Mouse (Mus musculus): ENCODE results near the gene Tenm4. TPM values are rescaled to one million over a fixed set of nuclear protein-coding genes. Genes with fewer than 3 reads are reported as not detected.

The Tenm4 gene
- total and polyA plus RNA-seq, 3 experiments, result 0.04 to 0.38 TPM; not detected in 1

GRCm38 (mm10) chr7:96681808-96682207 is 510.8 kb downstream of the Tenm4 start:
- no peak overlapping the region for H3K4me3 ChIP-seq (ENCODE audit: low read depth, low read length)
- H3K4me1 ChIP-seq (ENCODE audit: insufficient read depth, low read depth, low read length), result no peaks in the 10 kb centered on the region
- no peaks in the 10 kb centered on the region for H3K36me3 ChIP-seq (replicated peaks)
- DNase-seq (ENCODE audit: low spot score), result no peak
- no peaks in the 10 kb centered on the region for H3K27me3 ChIP-seq (ENCODE audit: insufficient read depth, low read length)
- no peak for TF ChIP-seq GATA1 (IDR thresholded peaks at IDR 0.05; ENCODE audit: borderline replicate concordance, low read length)
- no peak for TF ChIP-seq TAL1 (conservative IDR thresholded peaks at IDR 0.05; ENCODE audit: low read depth, low read length)
- peaks cover 42% of the 10 kb centered on the region for H3K9me3 ChIP-seq (replicated peaks)
- no peak for ATAC-seq (ENCODE audit: extremely low read depth, insufficient number of reproducible peaks, low FRiP score, poor library complexity, severe bottlenecking)

DNA sequence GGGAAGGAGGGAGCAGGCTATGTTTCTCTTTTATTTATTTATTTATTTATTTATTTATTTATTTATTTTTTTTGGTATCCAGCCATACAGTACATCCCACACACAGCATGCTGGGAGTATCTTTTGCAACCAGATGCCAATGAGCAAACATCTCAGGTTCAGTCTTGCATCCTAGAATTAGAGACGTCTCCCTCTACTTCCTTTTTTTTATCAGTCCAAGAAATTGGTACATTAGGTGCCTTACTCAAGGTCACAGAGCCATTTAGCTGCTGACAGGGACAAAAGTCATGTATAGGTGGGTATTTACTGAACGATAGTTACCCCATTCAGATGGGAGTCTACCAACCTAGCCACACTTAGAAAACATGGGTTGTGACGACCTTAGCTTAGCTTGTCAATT is 517.1 kb downstream of the Tenm4 start:
- Histone ChIP-seq H3K4me3 (ENCODE audit: low read depth, low read length) (no peak overlapping the region), H3K4me1 (ENCODE audit: insufficient read depth, low read depth, low read length) (no peaks in the 10 kb centered on the region), H3K9me3 (replicated peaks) (peaks cover 47% of the 10 kb centered on the region), H3K36me3 (replicated peaks) (no peaks in the 10 kb centered on the region), H3K27me3 (ENCODE audit: insufficient read depth, low read length) (no peaks in the 10 kb centered on the region)
- TF ChIP-seq CTCF (IDR thresholded peaks at IDR 0.05; ENCODE audit: low read depth, low read length), result no peak
- TF ChIP-seq GATA1 (IDR thresholded peaks at IDR 0.05; ENCODE audit: borderline replicate concordance, low read length), result no peak
- TF ChIP-seq GATA2 (IDR thresholded peaks at IDR 0.05; ENCODE audit: borderline replicate concordance, low read depth, low read length), result no peak
- ATAC-seq (ENCODE audit: extremely low read depth, insufficient number of reproducible peaks, low FRiP score, poor library complexity, severe bottlenecking) (no peak), DNase-seq (ENCODE audit: low spot score) (no peak)

DNA sequence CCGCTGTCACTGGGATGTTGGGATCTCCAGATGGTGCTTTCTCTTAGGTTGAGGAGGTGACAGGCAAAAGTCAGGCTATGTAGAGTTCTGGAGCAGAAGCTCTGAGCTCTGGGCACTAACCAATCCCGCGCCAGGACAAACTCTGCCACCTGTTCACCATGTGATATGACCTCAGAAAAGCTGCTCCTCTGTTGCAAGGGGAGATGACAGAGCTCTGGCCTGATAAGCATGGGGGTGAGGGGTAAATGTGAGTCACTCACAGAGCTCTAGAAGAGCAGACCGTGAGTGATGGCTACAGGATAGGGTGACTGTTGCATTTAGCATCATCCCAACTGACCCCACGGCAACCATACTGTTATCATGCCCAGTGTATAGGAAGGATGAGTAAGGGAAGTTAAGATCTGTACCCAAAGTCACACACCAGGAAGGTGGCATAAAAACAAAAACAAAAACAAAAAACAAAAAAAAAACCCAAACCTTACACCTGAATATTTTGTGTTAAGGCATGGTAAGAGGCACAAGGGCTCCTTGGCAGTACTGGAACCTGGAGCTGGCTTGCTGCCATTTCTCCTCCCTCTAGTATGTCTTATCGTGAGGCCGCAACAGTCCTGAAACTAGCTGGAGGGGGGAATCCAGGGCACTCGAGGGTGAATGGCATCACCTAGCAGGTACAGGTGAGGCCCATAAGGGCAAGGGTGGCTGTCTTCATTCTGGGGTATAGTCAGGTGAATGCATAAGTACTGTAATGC is 530.2 kb downstream of the Tenm4 start:
- no peak for TF ChIP-seq POLR2AphosphoS5 (IDR thresholded peaks at IDR 0.05; ENCODE audit: insufficient replicate concordance, low read depth, low read length)
- TF ChIP-seq GATA2 (IDR thresholded peaks at IDR 0.05; ENCODE audit: borderline replicate concordance, low read depth, low read length), result no peak
- no peak for TF ChIP-seq GATA1 (IDR thresholded peaks at IDR 0.05; ENCODE audit: borderline replicate concordance, low read length)
- no peak for TF ChIP-seq TAL1 (conservative IDR thresholded peaks at IDR 0.05; ENCODE audit: low read depth, low read length)
- no peak for TF ChIP-seq CTCF (IDR thresholded peaks at IDR 0.05; ENCODE audit: low read depth, low read length)
- no peak for ATAC-seq (ENCODE audit: extremely low read depth, insufficient number of reproducible peaks, low FRiP score, poor library complexity, severe bottlenecking)

DNA sequence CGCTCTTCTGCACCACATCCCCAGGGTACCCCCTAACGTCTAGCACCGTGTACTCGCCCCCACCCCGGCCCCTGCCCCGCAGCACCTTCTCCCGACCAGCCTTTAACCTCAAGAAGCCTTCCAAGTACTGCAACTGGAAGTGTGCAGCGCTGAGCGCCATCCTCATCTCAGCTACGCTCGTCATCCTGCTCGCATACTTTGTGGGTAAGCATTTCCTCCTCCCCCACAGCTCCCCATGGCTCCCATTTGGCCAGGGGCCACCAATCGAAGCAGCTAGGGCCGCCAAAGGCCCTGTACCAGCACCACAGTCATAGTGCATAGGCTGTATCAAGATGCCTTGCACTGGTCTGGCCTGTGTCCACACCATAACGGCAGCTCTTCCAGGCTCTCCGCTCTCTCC is 532.9 kb downstream of the Tenm4 start:
- H3K36me3 ChIP-seq (replicated peaks), result no peaks in the 10 kb centered on the region
- DNase-seq (ENCODE audit: low spot score), result no peak

More for the DNA sequence above, 530.2 kb downstream of the Tenm4 start:
- H3K9me3 ChIP-seq (replicated peaks), result peaks cover 61% of the 10 kb centered on the region
- H3K4me1 ChIP-seq (ENCODE audit: insufficient read depth, low read depth, low read length), result peaks cover 6% of the 10 kb centered on the region
- no peaks in the 10 kb centered on the region for H3K36me3 ChIP-seq (replicated peaks)
- no peak overlapping the region for H3K4me3 ChIP-seq (ENCODE audit: low read depth, low read length)
- H3K27me3 ChIP-seq (ENCODE audit: insufficient read depth, low read length), result no peaks in the 10 kb centered on the region
- DNase-seq (ENCODE audit: low spot score), result no peak

DNA sequence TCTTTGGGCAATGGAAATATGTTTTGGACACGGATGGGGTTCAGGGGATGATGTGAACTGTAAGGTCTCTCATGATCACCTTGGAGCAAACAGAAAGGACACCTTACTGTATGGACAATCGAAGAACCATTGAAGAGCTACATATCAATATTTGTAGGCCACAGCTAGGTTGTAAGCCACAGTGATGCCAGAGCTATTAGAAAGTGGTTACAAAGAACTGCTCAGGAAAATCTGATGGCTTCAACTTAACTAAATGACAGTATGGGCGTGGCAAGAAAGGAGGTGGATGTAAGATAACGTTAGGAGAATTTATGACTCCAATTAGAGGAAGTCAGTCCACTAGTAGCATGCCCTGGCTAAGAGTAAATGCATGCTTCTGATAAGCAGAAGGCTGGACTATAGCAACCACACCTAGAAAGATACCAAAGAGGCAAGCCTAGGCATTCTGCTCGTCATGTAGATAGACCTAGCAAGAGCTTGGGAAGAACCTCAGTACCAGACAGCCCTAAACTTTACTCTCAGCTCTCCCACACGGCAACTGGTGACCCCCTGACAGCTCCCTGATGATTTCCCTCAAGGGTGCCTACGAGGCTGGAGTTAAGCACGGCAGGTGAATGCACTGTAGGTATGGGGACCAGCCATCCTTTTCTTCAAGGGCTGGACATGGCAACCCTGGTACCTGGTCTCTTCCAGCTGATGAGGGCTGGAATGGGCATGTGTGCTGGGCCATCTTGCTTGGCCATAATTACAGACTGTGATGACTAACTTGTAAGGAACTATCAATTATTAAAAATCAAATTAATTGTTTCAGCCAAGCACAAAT is 534.5 kb downstream of the Tenm4 start:
- H3K36me3 ChIP-seq (replicated peaks), result no peaks in the 10 kb centered on the region
- TF ChIP-seq GATA1 (IDR thresholded peaks at IDR 0.05; ENCODE audit: borderline replicate concordance, low read length), result no peak
- TF ChIP-seq CTCF (IDR thresholded peaks at IDR 0.05; ENCODE audit: low read depth, low read length), result no peak
- no peak; the same call in 1 of the 2 replicates for TF ChIP-seq TAL1 (conservative IDR thresholded peaks at IDR 0.05; ENCODE audit: low read depth, low read length)
- TF ChIP-seq GATA2 (IDR thresholded peaks at IDR 0.05; ENCODE audit: borderline replicate concordance, low read depth, low read length), result no peak
- TF ChIP-seq POLR2AphosphoS5 (IDR thresholded peaks at IDR 0.05; ENCODE audit: insufficient replicate concordance, low read depth, low read length), result no peak
- no peak overlapping the region for H3K4me3 ChIP-seq (ENCODE audit: low read depth, low read length)
- peak; percentile 47 for ATAC-seq (ENCODE audit: extremely low read depth, insufficient number of reproducible peaks, low FRiP score, poor library complexity, severe bottlenecking)
- peaks cover 10% of the 10 kb centered on the region for H3K4me1 ChIP-seq (ENCODE audit: insufficient read depth, low read depth, low read length)
- DNase-seq (ENCODE audit: low spot score), result no peak
- H3K27me3 ChIP-seq (ENCODE audit: insufficient read depth, low read length), result no peaks in the 10 kb centered on the region
- H3K9me3 ChIP-seq (replicated peaks), result peaks cover 50% of the 10 kb centered on the region

More for the DNA sequence above, 532.9 kb downstream of the Tenm4 start:
- Histone ChIP-seq H3K9me3 (replicated peaks) (peaks cover 48% of the 10 kb centered on the region), H3K4me3 (ENCODE audit: low read depth, low read length) (no peak overlapping the region), H3K4me1 (ENCODE audit: insufficient read depth, low read depth, low read length) (peaks cover 10% of the 10 kb centered on the region), H3K27me3 (ENCODE audit: insufficient read depth, low read length) (no peaks in the 10 kb centered on the region)
- ATAC-seq (ENCODE audit: extremely low read depth, insufficient number of reproducible peaks, low FRiP score, poor library complexity, severe bottlenecking), result no peak
- TF ChIP-seq POLR2AphosphoS5 (IDR thresholded peaks at IDR 0.05; ENCODE audit: insufficient replicate concordance, low read depth, low read length), result no peak
- TF ChIP-seq GATA2 (IDR thresholded peaks at IDR 0.05; ENCODE audit: borderline replicate concordance, low read depth, low read length), result no peak
- no peak for TF ChIP-seq CTCF (IDR thresholded peaks at IDR 0.05; ENCODE audit: low read depth, low read length)
- no peak for TF ChIP-seq GATA1 (IDR thresholded peaks at IDR 0.05; ENCODE audit: borderline replicate concordance, low read length)
- TF ChIP-seq TAL1 (conservative IDR thresholded peaks at IDR 0.05; ENCODE audit: low read depth, low read length), result no peak

DNA sequence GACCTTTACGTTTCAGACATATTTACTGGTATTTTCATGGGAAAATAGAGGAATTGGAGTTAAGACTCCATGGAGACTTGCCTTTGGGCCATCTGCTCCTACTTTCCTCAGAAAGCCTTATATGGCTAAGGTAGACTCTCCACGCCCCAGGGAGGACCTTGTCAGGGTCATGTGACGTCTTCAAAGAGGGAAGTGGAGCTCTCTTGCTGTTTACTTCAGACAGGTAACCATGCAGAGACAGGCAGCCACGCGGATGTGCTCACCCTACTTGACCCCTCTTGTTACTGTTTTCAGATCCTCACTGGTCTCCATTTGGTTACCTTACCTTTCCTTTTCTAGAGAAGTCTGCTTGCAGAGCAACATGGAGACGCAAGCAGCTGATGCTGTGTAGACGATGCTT is 535.5 kb downstream of the Tenm4 start:
- no peak for DNase-seq (ENCODE audit: low spot score)
- Histone ChIP-seq H3K4me3 (ENCODE audit: low read depth, low read length) (no peak overlapping the region), H3K36me3 (replicated peaks) (no peaks in the 10 kb centered on the region), H3K9me3 (replicated peaks) (peaks cover 42% of the 10 kb centered on the region), H3K27me3 (ENCODE audit: insufficient read depth, low read length) (no peaks in the 10 kb centered on the region), H3K4me1 (ENCODE audit: insufficient read depth, low read depth, low read length) (peaks cover 10% of the 10 kb centered on the region)
- ATAC-seq (ENCODE audit: extremely low read depth, insufficient number of reproducible peaks, low FRiP score, poor library complexity, severe bottlenecking), result no peak
- no peak for TF ChIP-seq POLR2AphosphoS5 (IDR thresholded peaks at IDR 0.05; ENCODE audit: insufficient replicate concordance, low read depth, low read length)
- TF ChIP-seq GATA1 (IDR thresholded peaks at IDR 0.05; ENCODE audit: borderline replicate concordance, low read length), result no peak
- no peak for TF ChIP-seq CTCF (IDR thresholded peaks at IDR 0.05; ENCODE audit: low read depth, low read length)
- no peak for TF ChIP-seq TAL1 (conservative IDR thresholded peaks at IDR 0.05; ENCODE audit: low read depth, low read length)
- no peak for TF ChIP-seq GATA2 (IDR thresholded peaks at IDR 0.05; ENCODE audit: borderline replicate concordance, low read depth, low read length)

Data from G1E (cell line).